Mouse (Mus musculus): ENCODE measurements around the gene Ugt1a6b.

The Ugt1a6b gene

DNA sequence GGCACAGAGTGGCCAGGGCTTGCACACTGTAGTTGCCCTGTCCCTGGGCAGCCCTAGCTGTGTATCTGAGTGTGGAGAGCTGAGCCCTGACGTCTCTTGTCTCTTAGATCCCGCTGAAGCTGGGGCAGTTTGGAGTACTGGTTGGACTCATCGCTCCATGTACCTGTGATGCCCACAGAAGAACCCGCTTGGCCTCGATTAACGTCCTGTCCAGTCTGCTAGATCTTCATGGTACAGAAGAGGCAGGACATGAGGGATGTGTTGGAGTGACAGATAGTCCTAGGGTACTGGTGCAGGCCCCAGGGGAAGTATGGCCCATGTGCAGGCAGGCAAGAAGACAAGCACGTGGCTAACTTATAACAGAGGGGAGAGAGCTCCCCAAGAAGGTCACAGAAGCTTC lies 146.5 kb downstream of the Ugt1a6b start:
- in situ Hi-C loops (cut with MboI; ENCODE audit: low pct_unique_long_range_greater_than_20kb in 1 of 2, low sequenced_read_pairs in 2 of 2, unreplicated experiment in 1 of 2): no loop called here

GRCm38 (mm10) chr1:88250023-88250422 lies 147.0 kb downstream of the Ugt1a6b start:
- in situ Hi-C loops (cut with MboI; ENCODE audit: low pct_unique_long_range_greater_than_20kb in 1 of 2, low sequenced_read_pairs in 2 of 2, unreplicated experiment in 1 of 2): no loop called here

DNA sequence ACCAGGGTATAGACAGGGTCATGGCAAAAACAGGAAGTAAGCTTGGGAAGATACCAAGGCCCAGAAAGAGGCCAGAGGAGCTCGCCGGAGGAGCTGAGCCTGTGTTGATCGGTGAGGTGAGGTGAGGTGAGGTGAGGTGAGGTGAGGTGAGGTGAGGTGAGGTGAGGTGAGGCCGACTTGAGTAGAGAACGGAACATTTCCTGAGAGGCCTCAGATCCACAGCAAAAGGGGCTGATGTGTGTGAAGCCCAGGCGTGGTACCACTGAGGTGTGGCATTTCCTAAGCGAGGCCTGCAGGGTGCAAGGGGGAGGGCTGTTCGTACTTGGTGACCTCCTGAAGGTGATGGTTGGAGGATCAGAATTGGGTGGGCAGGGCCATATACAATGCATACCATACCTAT lies 150.1 kb downstream of the Ugt1a6b start:
- in situ Hi-C loops (cut with MboI; ENCODE audit: low pct_unique_long_range_greater_than_20kb in 1 of 2, low sequenced_read_pairs in 2 of 2, unreplicated experiment in 1 of 2): no loop called here

GRCm38 (mm10) chr1:88253540-88253939 lies 150.5 kb downstream of the Ugt1a6b start:
- in situ Hi-C loops (cut with MboI; ENCODE audit: low pct_unique_long_range_greater_than_20kb in 1 of 2, low sequenced_read_pairs in 2 of 2, unreplicated experiment in 1 of 2): no loop called here

- in situ Hi-C loops (cut with MboI; ENCODE audit: low pct_unique_long_range_greater_than_20kb in 1 of 2, low sequenced_read_pairs in 2 of 2, unreplicated experiment in 1 of 2): no loop called here
These were observed 151.9 kb downstream of the Ugt1a6b start for GRCm38 (mm10) chr1:88254793-88255465.

DNA sequence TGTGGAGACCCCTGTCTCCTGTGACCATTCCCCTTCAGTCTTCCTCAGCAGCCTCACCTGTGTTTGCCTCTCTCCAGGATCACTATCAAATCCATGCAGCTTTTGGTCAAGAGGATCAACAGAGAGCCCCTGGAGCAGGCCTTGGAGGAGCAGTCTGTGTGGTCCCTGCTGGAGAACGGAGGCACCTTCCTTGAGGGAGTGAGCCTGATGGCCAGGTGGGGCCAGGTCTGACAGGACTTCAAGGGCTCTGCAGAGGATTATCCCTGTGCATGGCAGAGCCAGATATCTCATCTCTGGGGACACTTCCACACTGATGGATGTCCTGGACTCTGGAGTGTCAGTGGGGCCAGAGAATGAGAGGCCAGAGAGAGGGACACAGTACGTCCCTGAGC lies 152.4 kb downstream of the Ugt1a6b start:
- in situ Hi-C loops (cut with MboI; ENCODE audit: low pct_unique_long_range_greater_than_20kb in 1 of 2, low sequenced_read_pairs in 2 of 2, unreplicated experiment in 1 of 2): no loop called here

DNA sequence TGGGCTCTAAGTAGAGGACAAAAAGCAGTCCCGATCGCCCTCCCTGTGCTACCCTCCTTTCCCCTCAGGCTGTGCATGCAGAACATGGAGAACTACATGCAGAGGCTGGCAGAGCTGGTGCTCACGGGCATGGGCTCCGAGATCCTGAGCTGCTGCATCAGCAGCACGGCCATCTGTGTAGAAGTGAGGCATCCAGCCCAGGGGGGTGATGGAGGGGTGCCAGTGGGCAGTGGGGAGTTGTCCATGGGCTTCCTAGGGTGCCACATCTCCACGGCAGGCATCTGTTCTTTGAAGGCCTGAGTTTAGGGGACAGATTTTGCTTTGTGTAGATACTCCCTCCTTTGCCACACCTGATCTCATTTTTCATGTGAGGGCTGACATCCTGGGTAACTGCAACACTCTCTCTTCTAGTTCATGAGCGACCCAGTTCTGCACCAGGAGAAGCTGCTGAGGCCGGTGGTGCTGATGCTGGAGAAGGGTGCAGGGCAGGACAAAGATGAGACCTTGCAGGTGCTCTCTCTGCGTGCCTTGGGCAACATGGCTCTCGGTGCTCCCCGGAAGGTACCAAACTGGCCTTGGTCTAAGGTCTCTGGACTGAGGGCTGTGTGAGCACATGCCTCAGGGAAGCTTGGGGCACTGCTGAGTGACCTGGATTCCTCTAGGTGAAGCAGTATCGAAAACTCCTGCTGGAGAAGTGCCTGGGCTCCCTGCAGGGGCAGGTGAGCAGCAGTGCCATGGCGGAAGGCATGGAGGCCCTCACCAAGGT lies 153.1 kb downstream of the Ugt1a6b start:
- in situ Hi-C loops (cut with MboI; ENCODE audit: low pct_unique_long_range_greater_than_20kb in 1 of 2, low sequenced_read_pairs in 2 of 2, unreplicated experiment in 1 of 2): no loop called here

- in situ Hi-C loops (cut with MboI; ENCODE audit: low pct_unique_long_range_greater_than_20kb in 1 of 2, low sequenced_read_pairs in 2 of 2, unreplicated experiment in 1 of 2): no loop called here
These were observed 154.0 kb downstream of the Ugt1a6b start for GRCm38 (mm10) chr1:88256886-88257663.

DNA sequence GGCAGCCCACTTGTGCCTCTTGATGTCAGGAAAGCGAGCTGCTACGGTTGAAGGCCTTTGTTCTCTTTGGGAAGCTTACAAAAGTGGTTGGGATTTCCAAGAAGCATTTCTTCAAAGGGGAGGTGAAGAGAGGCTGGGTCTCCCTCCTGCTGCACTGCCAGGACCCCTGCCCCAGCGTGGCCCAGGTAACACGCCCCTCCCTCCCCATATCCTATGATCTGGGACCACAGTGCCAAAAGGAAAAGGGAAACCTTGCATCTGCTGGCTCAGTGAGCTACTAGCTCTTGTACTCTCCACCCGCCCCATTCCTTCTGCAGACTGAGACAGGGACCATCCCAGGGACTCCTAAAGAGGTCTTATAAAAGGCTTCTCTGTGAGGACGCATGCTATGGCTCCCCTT lies 154.6 kb downstream of the Ugt1a6b start:
- in situ Hi-C loops (cut with MboI; ENCODE audit: low pct_unique_long_range_greater_than_20kb in 1 of 2, low sequenced_read_pairs in 2 of 2, unreplicated experiment in 1 of 2): no loop called here

GRCm38 (mm10) chr1:88258361-88258760 lies 155.3 kb downstream of the Ugt1a6b start:
- in situ Hi-C loops (cut with MboI; ENCODE audit: low pct_unique_long_range_greater_than_20kb in 1 of 2, low sequenced_read_pairs in 2 of 2, unreplicated experiment in 1 of 2): no loop called here

DNA sequence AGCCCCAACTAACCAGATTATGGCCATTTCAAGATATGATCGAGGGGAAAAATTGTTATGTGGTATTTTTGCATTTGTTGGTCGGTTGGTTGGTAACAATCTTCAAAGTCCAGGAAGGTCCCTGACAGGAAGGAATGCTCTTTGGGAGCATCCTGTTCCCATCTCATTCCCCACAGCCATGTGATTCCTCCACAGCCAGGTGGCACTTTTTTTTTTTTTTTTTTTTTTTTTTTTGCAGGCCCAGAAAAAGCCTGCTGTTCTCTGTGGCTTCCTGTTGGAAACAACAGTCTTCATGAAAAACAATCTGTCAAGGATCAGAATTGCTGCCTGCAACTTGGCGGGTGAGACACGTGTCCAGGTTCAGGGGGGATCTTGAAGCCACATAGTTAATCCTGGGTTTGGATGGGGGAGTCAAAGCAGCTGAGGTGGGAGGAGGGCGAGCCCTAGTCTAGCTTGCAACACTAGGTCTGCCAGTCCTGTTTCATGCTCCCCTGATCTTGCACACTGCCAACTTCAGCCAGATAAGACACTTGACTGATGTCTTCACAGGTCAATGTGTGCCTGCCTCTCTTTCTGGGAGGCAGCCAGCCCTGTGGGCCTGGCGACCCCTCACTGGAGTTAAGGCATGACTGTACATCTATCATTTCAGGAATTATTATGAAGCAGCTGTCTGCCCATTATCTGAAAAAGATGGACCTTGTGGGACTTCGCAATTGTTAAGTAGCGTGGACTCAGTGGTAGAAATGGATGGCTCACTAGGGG lies 156.0 kb downstream of the Ugt1a6b start:
- in situ Hi-C loops (cut with MboI; ENCODE audit: low pct_unique_long_range_greater_than_20kb in 1 of 2, low sequenced_read_pairs in 2 of 2, unreplicated experiment in 1 of 2): no loop called here

- in situ Hi-C loops (cut with MboI; ENCODE audit: low pct_unique_long_range_greater_than_20kb in 1 of 2, low sequenced_read_pairs in 2 of 2, unreplicated experiment in 1 of 2): no loop called here
These were observed 156.6 kb downstream of the Ugt1a6b start for GRCm38 (mm10) chr1:88259643-88260024.

DNA sequence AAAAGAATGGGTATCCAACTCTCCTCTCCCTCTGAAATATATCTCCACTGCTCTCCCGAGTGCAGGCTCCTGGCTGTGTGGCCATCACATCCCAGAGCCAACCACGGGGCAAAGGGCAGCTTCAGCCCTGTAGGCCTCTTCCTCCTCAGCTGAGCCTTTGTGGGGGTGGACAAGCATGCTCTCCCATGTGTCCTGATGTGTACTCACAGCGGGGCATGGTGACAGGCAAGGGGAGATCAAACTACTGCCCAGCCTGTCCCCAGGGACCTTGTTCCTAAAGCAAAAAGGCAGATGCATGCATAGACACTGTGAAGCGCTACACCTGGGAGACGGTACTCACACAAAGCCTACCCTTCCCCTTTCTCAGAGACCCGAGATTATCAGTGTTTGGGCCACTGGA lies 157.1 kb downstream of the Ugt1a6b start:
- in situ Hi-C loops (cut with MboI; ENCODE audit: low pct_unique_long_range_greater_than_20kb in 1 of 2, low sequenced_read_pairs in 2 of 2, unreplicated experiment in 1 of 2): no loop called here

- in situ Hi-C loops (cut with MboI; ENCODE audit: low pct_unique_long_range_greater_than_20kb in 1 of 2, low sequenced_read_pairs in 2 of 2, unreplicated experiment in 1 of 2): no loop called here
These were observed 157.7 kb downstream of the Ugt1a6b start for GRCm38 (mm10) chr1:88260604-88261377.

- in situ Hi-C loops (cut with MboI; ENCODE audit: low pct_unique_long_range_greater_than_20kb in 1 of 2, low sequenced_read_pairs in 2 of 2, unreplicated experiment in 1 of 2): no loop called here
These were observed 158.7 kb downstream of the Ugt1a6b start for GRCm38 (mm10) chr1:88261706-88262105.

DNA sequence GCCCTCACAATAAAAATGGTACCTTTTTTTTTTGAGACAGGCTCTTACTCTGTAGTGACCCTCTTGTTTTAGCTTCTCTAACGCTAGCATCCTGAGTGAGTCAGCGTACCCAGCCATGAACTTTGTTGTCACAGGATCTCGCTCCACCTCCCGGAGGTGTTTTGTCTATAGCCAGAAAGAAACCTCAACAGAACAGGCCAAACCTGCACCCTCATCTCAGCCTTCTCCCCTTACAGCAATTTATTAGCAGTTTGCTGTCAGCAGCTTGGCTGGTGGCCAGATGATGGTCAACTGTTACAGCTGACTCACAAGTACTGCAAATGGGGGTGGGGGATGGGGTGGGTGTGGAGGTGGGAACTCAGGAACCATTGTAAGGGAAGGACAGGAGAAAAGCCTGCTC lies 159.2 kb downstream of the Ugt1a6b start:
- in situ Hi-C loops (cut with MboI; ENCODE audit: low pct_unique_long_range_greater_than_20kb in 1 of 2, low sequenced_read_pairs in 2 of 2, unreplicated experiment in 1 of 2): no loop called here

DNA sequence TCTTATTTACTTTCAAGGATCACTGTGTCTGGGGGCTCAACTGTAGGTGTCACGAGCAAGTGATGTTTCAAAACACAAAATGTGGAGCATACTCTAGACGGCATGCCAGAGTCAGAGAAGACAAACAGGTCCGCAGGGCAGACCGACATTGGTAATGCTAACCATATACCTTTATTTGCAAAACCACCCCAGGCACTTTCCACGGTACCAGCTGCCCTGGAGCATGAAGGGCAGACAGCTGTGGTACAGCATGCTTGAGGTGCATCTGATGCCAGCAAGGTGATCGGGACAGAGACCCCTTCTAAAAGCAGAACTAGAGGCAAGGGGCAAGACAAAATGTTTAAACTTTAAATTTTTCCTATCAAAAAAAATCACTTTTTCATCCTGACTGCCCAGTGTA lies 159.9 kb downstream of the Ugt1a6b start:
- in situ Hi-C loops (cut with MboI; ENCODE audit: low pct_unique_long_range_greater_than_20kb in 1 of 2, low sequenced_read_pairs in 2 of 2, unreplicated experiment in 1 of 2): no loop called here

GRCm38 (mm10) chr1:88263778-88264177 lies 160.7 kb downstream of the Ugt1a6b start:
- in situ Hi-C loops (cut with MboI; ENCODE audit: low pct_unique_long_range_greater_than_20kb in 1 of 2, low sequenced_read_pairs in 2 of 2, unreplicated experiment in 1 of 2): no loop called here

All from mouse embryonic stem cell (cell line).